Mouse (Mus musculus): ENCODE measurements at regions not wholly inside any gene's neighbourhood (a gene's known extent, or its start where the extent isn't known, plus 50 kb on each side); places are given as distances from the start of the nearest gene placed in this dataset.
"Not testable (repeated sequence)": the region's sequence is repeated elsewhere in the genome, so short reads cannot be mapped to it uniquely, and the experiment has no call there.

DNA sequence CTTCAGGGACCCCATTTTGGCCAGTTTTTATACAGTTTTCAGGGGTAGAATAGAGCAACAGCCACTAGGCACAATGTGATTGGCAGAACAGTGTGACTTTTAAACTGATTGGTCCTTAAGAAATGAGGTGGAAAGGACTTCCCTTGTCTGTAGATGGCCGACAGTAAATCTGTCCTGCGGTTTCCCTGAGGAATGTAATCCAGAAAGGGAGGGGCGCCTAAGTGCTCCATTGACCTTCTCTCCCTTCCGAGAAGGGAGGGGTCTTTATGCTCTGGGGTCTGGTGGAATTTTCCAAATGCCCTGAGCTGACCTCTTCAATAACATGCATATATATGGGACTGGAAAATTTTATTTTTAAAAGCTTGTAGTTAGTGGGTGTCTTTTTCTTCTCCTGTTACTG, 115.7 kb upstream of the Rhobtb1 start:
- TF ChIP-seq POLR2A (IDR thresholded peaks at IDR 0.05; ENCODE audit: control insufficient read depth, low read depth, low read length); CTCF (IDR thresholded peaks at IDR 0.05; ENCODE audit: control insufficient read depth, insufficient read depth, insufficient replicate concordance, low read depth, low read length): not testable (repeated sequence)
